Mouse (Mus musculus) adrenal gland, adult 8-10 months (tissue): ENCODE results near the gene 2610044O15Rik8. TPM values are rescaled to one million over a fixed set of nuclear protein-coding genes. Genes with fewer than 3 reads are reported as not detected.

Experiments
- DNase-seq: peaks from one replicate; pipeline ENCODE4 v3.0.0; 2022
- total RNA-seq, 4 experiments: library from RNA; stranded (reverse); gene quantifications; 2 replicates each; pipeline ENCODE4 v1.2.4; 2022

The 2610044O15Rik8 gene
- 10 to 100 TPM; 12.7 to 18.7 (median 15.9) TPM for total RNA-seq

- peak; percentile 88 for DNase-seq
Measured at GRCm38 (mm10) chr8:129234027-129234733, at the start of gene 2610044O15Rik8. Gene 2610044O15Rik8 (minus strand): TSS chr8:129234406.

DNA sequence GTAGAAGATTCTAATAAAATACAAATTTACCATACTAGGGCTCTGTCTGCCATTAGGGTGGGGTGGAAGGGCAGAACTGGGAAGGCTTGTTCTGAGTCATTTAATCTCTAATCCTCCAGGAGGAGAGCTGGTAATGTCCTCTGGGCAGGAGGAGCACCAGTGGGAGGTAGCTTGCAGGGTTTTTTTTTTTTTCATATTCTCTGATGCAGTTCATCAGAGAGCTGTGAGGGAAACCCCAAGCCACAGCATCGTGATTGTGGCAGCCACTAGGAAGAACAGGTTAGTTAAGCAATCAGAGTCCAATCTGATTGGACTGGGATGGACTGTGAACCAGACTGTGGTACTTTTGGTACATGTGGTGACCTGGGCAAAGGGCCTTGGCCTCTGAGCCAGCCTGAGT lies 31.7 kb upstream of the 2610044O15Rik8 start:
- DNase-seq = no peak

DNA sequence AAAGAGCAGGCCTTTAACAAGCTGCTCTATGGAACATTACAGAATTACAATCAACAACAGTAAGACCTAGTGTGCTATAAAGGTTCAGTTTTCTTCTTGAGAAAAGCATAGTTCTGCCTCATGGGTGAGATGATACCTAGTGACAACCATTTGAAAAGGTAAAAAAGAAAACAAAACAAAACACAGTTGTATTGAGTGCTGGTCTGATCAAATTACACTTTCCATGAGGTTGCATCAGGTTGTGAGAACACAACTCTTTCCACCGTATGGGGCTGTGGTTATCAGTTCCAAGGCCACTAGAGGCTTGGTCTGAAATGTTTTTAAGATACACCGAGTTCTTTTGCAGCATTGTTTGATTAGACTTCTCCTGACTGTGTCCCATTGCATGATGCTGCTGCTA lies 30.1 kb upstream of the 2610044O15Rik8 start:
- DNase-seq = no peak

DNA sequence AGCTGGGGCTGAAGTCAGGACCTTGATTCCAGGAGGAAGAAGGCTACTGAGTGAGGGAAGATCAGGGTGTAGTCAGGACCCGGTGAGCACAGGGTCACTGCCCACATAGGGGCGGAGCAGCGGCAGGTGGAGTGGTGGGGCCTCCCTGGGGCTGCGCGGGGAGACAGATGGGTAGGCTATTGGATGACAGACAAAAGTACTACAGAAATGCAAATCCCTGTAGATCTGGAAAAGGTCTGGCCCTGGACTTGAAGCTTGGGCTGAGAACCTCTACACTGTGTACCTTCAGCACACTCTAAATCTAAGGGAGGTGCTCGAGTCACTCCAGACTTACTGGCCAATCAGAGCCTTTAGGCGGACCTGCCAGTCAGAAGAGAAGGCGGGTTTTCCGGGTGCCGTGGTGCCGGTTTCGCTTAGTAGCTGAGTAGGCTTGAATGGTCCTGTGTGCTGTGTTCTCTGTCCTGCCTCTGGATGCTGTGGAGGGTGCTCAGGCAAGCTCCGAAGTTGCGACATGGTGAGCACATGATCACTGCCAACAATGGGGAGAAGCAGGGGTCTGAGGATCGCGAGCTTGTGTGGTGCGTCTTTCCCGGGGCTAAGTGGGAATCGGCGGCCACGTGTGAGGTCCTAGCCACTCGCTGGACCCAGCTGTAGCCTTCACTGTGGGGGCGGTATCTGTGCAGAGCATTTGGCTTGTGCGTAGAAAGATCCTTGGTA lies 29.2 kb upstream of the 2610044O15Rik8 start:
- DNase-seq = peak; percentile 76

DNA sequence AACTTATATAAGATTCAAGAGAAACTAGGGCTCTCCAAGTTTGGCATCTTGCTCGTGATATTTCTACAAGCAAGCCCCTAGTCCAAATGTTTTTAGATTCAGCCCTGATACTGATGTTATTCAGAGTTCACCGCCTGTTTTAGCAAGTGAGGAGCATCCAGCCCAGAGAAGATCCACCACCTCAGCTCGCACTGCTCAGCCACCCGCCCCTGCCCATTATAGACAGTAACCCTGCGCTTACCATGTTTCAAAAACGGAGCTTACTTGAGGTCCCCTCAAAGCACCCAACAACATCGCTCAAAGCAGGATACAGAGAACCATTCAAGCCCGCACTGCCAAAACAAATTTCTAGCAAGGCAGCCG lies 561 bp downstream of the 2610044O15Rik8 start:
- no peak for DNase-seq

Other genes with a start within 250 kb of the 2610044O15Rik8 start
- not detected for gene Ccdc7a, start 168.9 kb downstream of the 2610044O15Rik8 start, total RNA-seq
- not detected for gene Ccdc7b, start 167.3 kb downstream of the 2610044O15Rik8 start, total RNA-seq
- not detected for gene Gm10999, start 102.7 kb downstream of the 2610044O15Rik8 start, total RNA-seq